Mouse (Mus musculus) ovary, postnatal 10 days (tissue): ENCODE measurements around the gene Hoxd3.

Experiments
- DNase-seq: peaks from one replicate; pipeline ENCODE4 v3.0.0; 2022; ENCODE audit warnings: low spot score

Gene Hoxd3

GRCm38 (mm10) chr2:74679596-74679971, 32.1 kb upstream of the Hoxd3 start:
- no peak for DNase-seq

GRCm38 (mm10) chr2:74679980-74680379, 31.7 kb upstream of the Hoxd3 start:
- DNase-seq: no peak

- no peak for DNase-seq
Measured at GRCm38 (mm10) chr2:74680561-74681398, 30.9 kb upstream of the Hoxd3 start.

GRCm38 (mm10) chr2:74681594-74682531, 29.9 kb upstream of the Hoxd3 start:
- no peak for DNase-seq

- DNase-seq: no peak
Measured at GRCm38 (mm10) chr2:74682796-74683195, 28.9 kb upstream of the Hoxd3 start.

- DNase-seq: no peak
Measured at GRCm38 (mm10) chr2:74683471-74683951, 28.2 kb upstream of the Hoxd3 start.

- no peak for DNase-seq
Measured at GRCm38 (mm10) chr2:74684106-74684505, 27.6 kb upstream of the Hoxd3 start.

- no peak for DNase-seq
Measured at GRCm38 (mm10) chr2:74685059-74685603, 26.6 kb upstream of the Hoxd3 start.

GRCm38 (mm10) chr2:74686301-74686987, 25.3 kb upstream of the Hoxd3 start:
- no peak for DNase-seq

GRCm38 (mm10) chr2:74686988-74687697, 24.6 kb upstream of the Hoxd3 start:
- DNase-seq: no peak

GRCm38 (mm10) chr2:74687698-74688555, 23.8 kb upstream of the Hoxd3 start:
- no peak for DNase-seq

- no peak for DNase-seq
Measured at GRCm38 (mm10) chr2:74688795-74689573, 22.7 kb upstream of the Hoxd3 start.

- DNase-seq: no peak
Measured at GRCm38 (mm10) chr2:74689574-74690337, 22.0 kb upstream of the Hoxd3 start.

GRCm38 (mm10) chr2:74690338-74690716, 21.4 kb upstream of the Hoxd3 start:
- DNase-seq: no peak

- DNase-seq: no peak
Measured at GRCm38 (mm10) chr2:74691022-74691951, 20.4 kb upstream of the Hoxd3 start, which contains the start of gene Hoxd10. Hoxd10 (plus strand) TSS chr2:74691924.

- DNase-seq: no peak
Measured at GRCm38 (mm10) chr2:74691995-74692807, 19.5 kb upstream of the Hoxd3 start.
